Mouse (Mus musculus): Measurements from ENCODE around the gene Oaz2. TPM values are rescaled to one million over a fixed set of nuclear protein-coding genes. Genes with fewer than 3 reads are reported as not detected.
A peak's percentile ranks its signal among the peaks of the same experiment; 100 is the strongest.

Oaz2 gene
- polyA plus RNA-seq, 2 experiments: 21.5 to 29.6 TPM

DNA sequence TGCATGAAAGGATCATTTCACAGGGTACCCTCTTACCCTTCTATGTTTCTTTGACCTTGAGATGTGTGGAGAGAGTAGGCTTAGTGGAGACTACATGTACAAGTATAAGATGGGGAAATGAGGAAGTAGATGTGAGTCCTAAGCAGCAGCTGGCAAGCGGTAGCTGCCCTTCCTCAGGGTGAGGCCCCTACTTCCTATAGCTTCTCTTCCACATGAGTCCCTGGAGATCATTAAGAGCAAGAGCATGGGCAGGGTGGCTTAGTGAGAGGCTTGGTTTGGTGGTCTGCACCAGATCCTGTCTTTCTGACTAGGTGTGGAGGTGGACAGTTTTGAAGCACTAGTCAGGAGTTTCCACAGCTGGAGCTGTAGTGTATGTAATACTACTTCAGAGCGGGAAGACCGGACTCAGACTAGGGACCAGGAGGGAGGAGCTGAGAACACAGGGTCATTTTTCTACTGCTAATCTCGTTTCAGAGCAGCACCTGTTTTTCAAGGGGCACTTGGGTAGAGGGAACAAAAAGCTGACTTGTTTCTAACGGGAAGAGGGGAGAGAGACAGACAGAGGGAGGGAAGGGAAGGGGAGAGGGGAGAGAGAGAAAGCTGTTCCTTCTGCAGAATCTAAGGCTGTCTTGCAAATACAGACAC lies 25.3 kb downstream of the Oaz2 start:
- ATAC-seq (ENCODE audit: insufficient read depth) (no peak), DNase-seq (ENCODE audit: low read depth in 3 of 3, low spot score in 3 of 3) (no peak)
- no peak overlapping the region for H3K27ac ChIP-seq
- no peaks in the 10 kb centered on the region for H3K9me3 ChIP-seq (ENCODE audit: control insufficient read depth, low read length)
- no peaks in the 10 kb centered on the region for H3K4me1 ChIP-seq (replicated peaks; ENCODE audit: control insufficient read depth in 2 of 2, insufficient read depth in 2 of 2, low read length in 1 of 2)
- TF ChIP-seq CTCF (IDR thresholded peaks at IDR 0.05; ENCODE audit: low read depth) (no peak), EP300 (IDR thresholded peaks at IDR 0.05; ENCODE audit: low read depth) (no peak)
- 34% methylated on average over 5 of the region's 5 CpGs for WGBS (ENCODE audit: insufficient replicate concordance)
- H3K36me3 ChIP-seq (replicated peaks; ENCODE audit: control insufficient read depth, insufficient read depth, low read depth): no peaks in the 10 kb centered on the region; the same call in none of the 2 replicates
- H3K9ac ChIP-seq (replicated peaks): no peak overlapping the region
- no peak overlapping the region for H3K4me3 ChIP-seq (ENCODE audit: insufficient read depth in 1 of 2, low read depth in 2 of 2, low read length in 2 of 2)
- H3K4me2 ChIP-seq (ENCODE audit: low read depth): no peak overlapping the region
- H3K27me3 ChIP-seq (ENCODE audit: control insufficient read depth, insufficient read depth, low read length): no peaks in the 10 kb centered on the region

DNA sequence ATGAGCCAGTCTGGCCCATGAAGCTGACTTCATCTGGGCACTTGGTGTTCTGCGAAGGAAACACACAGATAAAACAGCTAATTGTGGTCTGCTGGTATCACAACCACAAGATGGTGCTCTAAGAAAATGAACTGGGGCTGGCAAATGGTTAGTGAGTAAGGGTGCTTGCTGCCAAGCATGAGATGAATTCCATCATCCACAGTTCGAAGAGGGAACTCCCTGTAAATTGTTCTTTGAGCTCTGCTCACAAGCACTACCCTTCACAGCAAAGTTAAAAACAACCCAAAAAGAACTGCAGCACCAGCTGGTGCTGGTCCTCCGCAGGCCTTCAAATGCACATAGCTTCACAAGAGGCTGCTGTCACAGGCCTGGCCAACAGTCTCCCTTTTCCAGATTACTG lies 27.8 kb downstream of the Oaz2 start:
- no peaks in the 10 kb centered on the region; the same call in none of the 2 replicates for H3K36me3 ChIP-seq (replicated peaks; ENCODE audit: control insufficient read depth, insufficient read depth, low read depth)

GRCm38 (mm10) chr9:65696337-65696736 lies 28.5 kb downstream of the Oaz2 start:
- ATAC-seq (ENCODE audit: insufficient read depth) (no peak), DNase-seq (ENCODE audit: low read depth in 3 of 3, low spot score in 3 of 3) (no peak)
- Histone ChIP-seq H3K27me3 (ENCODE audit: control insufficient read depth, insufficient read depth, low read length) (no peaks in the 10 kb centered on the region), H3K9me3 (ENCODE audit: control insufficient read depth, low read length) (no peaks in the 10 kb centered on the region), H3K27ac (no peak overlapping the region), H3K4me1 (replicated peaks; ENCODE audit: control insufficient read depth in 2 of 2, insufficient read depth in 2 of 2, low read length in 1 of 2) (no peaks in the 10 kb centered on the region), H3K36me3 (replicated peaks; ENCODE audit: control insufficient read depth, insufficient read depth, low read depth) (no peaks in the 10 kb centered on the region; the same call in none of the 2 replicates), H3K4me3 (ENCODE audit: insufficient read depth in 1 of 2, low read depth in 2 of 2, low read length in 2 of 2) (no peak overlapping the region), H3K4me2 (ENCODE audit: low read depth) (no peak overlapping the region), H3K9ac (replicated peaks) (no peak overlapping the region)
- no peak for TF ChIP-seq CTCF (IDR thresholded peaks at IDR 0.05; ENCODE audit: low read depth)
- TF ChIP-seq EP300 (IDR thresholded peaks at IDR 0.05; ENCODE audit: low read depth): no peak

More for the DNA sequence above, 27.8 kb downstream of the Oaz2 start:
- ATAC-seq (ENCODE audit: insufficient read depth): no peak
- H3K27ac ChIP-seq: no peak overlapping the region
- H3K9me3 ChIP-seq (ENCODE audit: control insufficient read depth, low read length): no peaks in the 10 kb centered on the region
- H3K9ac ChIP-seq (replicated peaks): no peak overlapping the region
- no peaks in the 10 kb centered on the region for H3K4me1 ChIP-seq (replicated peaks; ENCODE audit: control insufficient read depth in 2 of 2, insufficient read depth in 2 of 2, low read length in 1 of 2)
- no peak for DNase-seq (ENCODE audit: low read depth in 3 of 3, low spot score in 3 of 3)
- WGBS (ENCODE audit: insufficient replicate concordance): 74% methylated on average over 3 of the region's 3 CpGs
- H3K27me3 ChIP-seq (ENCODE audit: control insufficient read depth, insufficient read depth, low read length): no peaks in the 10 kb centered on the region
- TF ChIP-seq CTCF (IDR thresholded peaks at IDR 0.05; ENCODE audit: low read depth): peak; percentile 49
- no peak for TF ChIP-seq EP300 (IDR thresholded peaks at IDR 0.05; ENCODE audit: low read depth)
- H3K4me2 ChIP-seq (ENCODE audit: low read depth): no peak overlapping the region
- H3K4me3 ChIP-seq (ENCODE audit: insufficient read depth in 1 of 2, low read depth in 2 of 2, low read length in 2 of 2): no peak overlapping the region

- Histone ChIP-seq H3K27ac (no peak overlapping the region), H3K4me1 (replicated peaks; ENCODE audit: control insufficient read depth in 2 of 2, insufficient read depth in 2 of 2, low read length in 1 of 2) (no peaks in the 10 kb centered on the region), H3K9ac (replicated peaks) (no peak overlapping the region), H3K9me3 (ENCODE audit: control insufficient read depth, low read length) (no peaks in the 10 kb centered on the region), H3K36me3 (replicated peaks; ENCODE audit: control insufficient read depth, insufficient read depth, low read depth) (no peaks in the 10 kb centered on the region; the same call in none of the 2 replicates), H3K27me3 (ENCODE audit: control insufficient read depth, insufficient read depth, low read length) (no peaks in the 10 kb centered on the region), H3K4me2 (ENCODE audit: low read depth) (no peak overlapping the region), H3K4me3 (ENCODE audit: insufficient read depth in 1 of 2, low read depth in 2 of 2, low read length in 2 of 2) (no peak overlapping the region)
- TF ChIP-seq EP300 (IDR thresholded peaks at IDR 0.05; ENCODE audit: low read depth) (no peak), CTCF (IDR thresholded peaks at IDR 0.05; ENCODE audit: low read depth) (no peak)
- ATAC-seq (ENCODE audit: insufficient read depth) (no peak), DNase-seq (ENCODE audit: low read depth in 3 of 3, low spot score in 3 of 3) (no peak)
- 69% methylated on average over 7 of the region's 7 CpGs for WGBS (ENCODE audit: insufficient replicate concordance)
Observed at GRCm38 (mm10) chr9:65697356-65697755, 29.6 kb downstream of the Oaz2 start.

- H3K4me2 ChIP-seq (ENCODE audit: low read depth): no peak overlapping the region
- H3K4me1 ChIP-seq (replicated peaks; ENCODE audit: control insufficient read depth in 2 of 2, insufficient read depth in 2 of 2, low read length in 1 of 2): no peaks in the 10 kb centered on the region
- no peak for TF ChIP-seq EP300 (IDR thresholded peaks at IDR 0.05; ENCODE audit: low read depth)
- DNase-seq (ENCODE audit: low read depth in 3 of 3, low spot score in 3 of 3) (no peak), ATAC-seq (ENCODE audit: insufficient read depth) (no peak)
- H3K27ac ChIP-seq: no peak overlapping the region
- no peaks in the 10 kb centered on the region; the same call in none of the 2 replicates for H3K36me3 ChIP-seq (replicated peaks; ENCODE audit: control insufficient read depth, insufficient read depth, low read depth)
- H3K4me3 ChIP-seq (ENCODE audit: insufficient read depth in 1 of 2, low read depth in 2 of 2, low read length in 2 of 2): no peak overlapping the region
- no peaks in the 10 kb centered on the region for H3K27me3 ChIP-seq (ENCODE audit: control insufficient read depth, insufficient read depth, low read length)
- H3K9ac ChIP-seq (replicated peaks): no peak overlapping the region
- H3K9me3 ChIP-seq (ENCODE audit: control insufficient read depth, low read length): no peaks in the 10 kb centered on the region
Observed at GRCm38 (mm10) chr9:65697992-65698391, 30.2 kb downstream of the Oaz2 start.

Measured in liver, embryonic 14.5 days (tissue).